ENCODE assay signal across 16 mouse cellular contexts in genomic region chr1:157480090-157480489, GRCm38 (mm10). TPM values are rescaled to one million over a fixed set of nuclear protein-coding genes. Genes with fewer than 3 reads are reported as not detected.
DNase-seq lines count a peak whose midpoint lies in the region; ATAC-seq and TF ChIP-seq lines count a peak whose summit lies in the region.
"Had no signal": no experiment of that assay in that cellular context is flagged by ENCODE, and none has a peak within 500 bp of the region (broad histone marks: within the 10 kb centered on the region; RNA-seq: fewer than 3 reads in every experiment).

No protein-coding gene starts in this region.

- no peak for ATAC-seq in kidney, postnatal 0 days (replicated peaks; ENCODE audit: low FRiP score, low read depth)
- ATAC-seq in common myeloid progenitor, adult 5-6 weeks (replicated peaks; ENCODE audit: low read depth, poor library complexity, severe bottlenecking): peak; percentile 82

- TF ChIP-seq CTCF in kidney, postnatal 0 days (IDR thresholded peaks at IDR 0.05; ENCODE audit: low read depth): no peak
- TF ChIP-seq CTCF in ES-Bruce4 (IDR thresholded peaks at IDR 0.05; ENCODE audit: low read depth, low read length): no peak

- no peaks in the 10 kb centered on the region for H3K27me3 ChIP-seq in kidney, postnatal 0 days (ENCODE audit: insufficient read depth, low read length)
- no peaks in the 10 kb centered on the region for H3K27me3 ChIP-seq in ES-Bruce4 (ENCODE audit: control insufficient read depth, insufficient read depth, low read length, poor library complexity, severe bottlenecking)
- H3K27me3 ChIP-seq: embryonic facial prominence, embryonic 12.5 days; hindbrain, embryonic 15.5 days; liver, embryonic 13.5 days had no signal

- H3K36me3 ChIP-seq in kidney, postnatal 0 days (ENCODE audit: insufficient read depth, low read length): no peaks in the 10 kb centered on the region
- no peaks in the 10 kb centered on the region for H3K36me3 ChIP-seq in ES-Bruce4 (ENCODE audit: control insufficient read depth, insufficient read depth, low read length, poor library complexity, severe bottlenecking)
- H3K36me3 ChIP-seq: embryonic facial prominence, embryonic 12.5 days; hindbrain, embryonic 15.5 days; liver, embryonic 13.5 days had no signal

- no peak overlapping the region for H3K4me3 ChIP-seq in kidney, postnatal 0 days (replicated peaks; ENCODE audit: low read depth, low read length)
- no peak overlapping the region for H3K4me3 ChIP-seq in ES-Bruce4 (ENCODE audit: low read depth, low read length)
- H3K4me3 ChIP-seq: embryonic facial prominence, embryonic 12.5 days; hindbrain, embryonic 15.5 days; liver, embryonic 13.5 days had no signal

- H3K4me2 ChIP-seq in kidney, postnatal 0 days (ENCODE audit: low read length): no peak overlapping the region
- H3K4me2 ChIP-seq: embryonic facial prominence, embryonic 12.5 days; hindbrain, embryonic 15.5 days; liver, embryonic 13.5 days had no signal

- no peak overlapping the region for H3K27ac ChIP-seq in kidney, postnatal 0 days
- H3K27ac ChIP-seq in ES-Bruce4 (ENCODE audit: insufficient read depth, low read length): no peak overlapping the region
- H3K27ac ChIP-seq: embryonic facial prominence, embryonic 12.5 days; hindbrain, embryonic 15.5 days; liver, embryonic 13.5 days had no signal

- DNase-seq in kidney, postnatal 0 days (ENCODE audit: low spot score): peak; percentile 6
- no peak for DNase-seq in kidney, adult 8-10 months
- DNase-seq in NIH3T3 (ENCODE audit: low read depth): peak; percentile 38
- DNase-seq in ovary, adult 18-20 months (ENCODE audit: low spot score): no peak
- no peak for DNase-seq in embryo, embryonic 10.5 days (ENCODE audit: low spot score)
- no peak for DNase-seq in retina, embryonic 14.5 days (ENCODE audit: low spot score)
- DNase-seq: cerebellum, adult 9-10 months; kidney, adult 9 months; liver, embryonic 13.5 days; lung, postnatal 14 days; right cerebral cortex, postnatal 25 days had no signal

- 0 out of 2 replicates have a peak, but pooled peaks have one; percentile 13 for TF ChIP-seq EP300 in ES-Bruce4 (IDR thresholded peaks at IDR 0.05; ENCODE audit: insufficient read depth, low read depth, low read length)

- H3K4me1 ChIP-seq in kidney, postnatal 0 days (replicated peaks; ENCODE audit: insufficient read depth, low read length): no peaks in the 10 kb centered on the region
- peaks cover 2% of the 10 kb centered on the region for H3K4me1 ChIP-seq in ES-Bruce4 (ENCODE audit: control insufficient read depth, insufficient read depth, low read length)
- H3K4me1 ChIP-seq: embryonic facial prominence, embryonic 12.5 days; hindbrain, embryonic 15.5 days had no signal

- no peak overlapping the region for H3K9ac ChIP-seq in kidney, postnatal 0 days (ENCODE audit: low read depth, low read length)
- no peak overlapping the region for H3K9ac ChIP-seq in ES-Bruce4 (ENCODE audit: low read depth, poor library complexity, severe bottlenecking)
- H3K9ac ChIP-seq: embryonic facial prominence, embryonic 12.5 days; hindbrain, embryonic 15.5 days; liver, embryonic 13.5 days had no signal

- WGBS in kidney, postnatal 0 days: 38% methylated on average over 9 of the region's 9 CpGs

- H3K9me3 ChIP-seq in kidney, postnatal 0 days (replicated peaks; ENCODE audit: low read length): no peaks in the 10 kb centered on the region
- no peaks in the 10 kb centered on the region; the same call in 1 of the 2 replicates for H3K9me3 ChIP-seq in ES-Bruce4 (replicated peaks; ENCODE audit: control insufficient read depth, insufficient read depth, low read length, poor library complexity, severe bottlenecking)
- H3K9me3 ChIP-seq: embryonic facial prominence, embryonic 12.5 days; hindbrain, embryonic 15.5 days; liver, embryonic 13.5 days had no signal

- no peak for TF ChIP-seq POLR2A in ES-Bruce4 (IDR thresholded peaks at IDR 0.05; ENCODE audit: insufficient read depth, low read length)

RNA-seq across cellular contexts. Expression of gene Cryzl2, which starts 21.7 kb away (rescaled TPM):
- polyA plus RNA-seq in kidney, postnatal 0 days (2015; fragmentation: Nextera tagmentation; extraction: Ambion mirVana): 46.9 and 58.5 TPM in 2 replicates
- 5.9 and 7.2 TPM in 2 replicates for polyA plus RNA-seq in ES-Bruce4 (2011; ENCODE audit: insufficient read depth, insufficient read length, low read depth, missing spikeins)
- total RNA-seq in common myeloid progenitor, adult 5-6 weeks (2017): 17.1 and 28.8 TPM in 2 replicates

RNA-seq across cellular contexts. Expression of gene Sec16b, which starts 26.4 kb away (rescaled TPM):
- polyA plus RNA-seq in kidney, postnatal 0 days (2015; fragmentation: Nextera tagmentation; extraction: Ambion mirVana): 1.8 and 2.2 TPM in 2 replicates
- polyA plus RNA-seq in ES-Bruce4 (2011; ENCODE audit: insufficient read depth, insufficient read length, low read depth, missing spikeins): not detected in 2 replicates
- total RNA-seq in common myeloid progenitor, adult 5-6 weeks (2017): 0.19 and 0.37 TPM in 2 replicates
- total RNA-seq: monocyte, adult 5-6 weeks had no signal

Comparison
In these comparisons a context has a peak if more than half of its experiments do, and no peak if none do; other contexts are left out.
1. DNase-seq: peak in kidney, postnatal 0 days (single experiment) and NIH3T3 (single experiment); none in kidney, adult 8-10 months (0 of 2), ovary, adult 18-20 months (single experiment), embryo, embryonic 10.5 days (single experiment) and retina, embryonic 14.5 days (single experiment).